Mouse (Mus musculus) kidney, embryonic 15.5 days (tissue): ENCODE results near the gene Ren1. TPM values are rescaled to one million over a fixed set of nuclear protein-coding genes. Genes with fewer than 3 reads are reported as not detected.

Source experiments
- ATAC-seq: fragments of 200-750 bp; cut with Nextera tagmentation; replicated peaks from 2 replicates; pipeline ENCODE4 v1.8.0; 2017; ENCODE audit warnings: moderate TSS enrichment; ENCODE audit not compliant: low FRiP score
- H3K27ac ChIP-seq: fragments of 300-500 bp; sonication (generic); 2 replicates; pipeline ENCODE4 v1.5.1; 2015; ENCODE audit warnings: mild to moderate bottlenecking, inconsistent platforms
- H3K27me3 ChIP-seq: fragments of 300-500 bp; sonication (generic); 2 replicates; pipeline ENCODE4 v1.6.1; 2015; ENCODE audit warnings: inconsistent platforms
- H3K36me3 ChIP-seq: fragments of 300-500 bp; sonication (generic); 2 replicates; pipeline ENCODE4 v1.6.1; 2015; ENCODE audit warnings: inconsistent platforms
- H3K4me1 ChIP-seq: fragments of 300-500 bp; sonication (generic); 2 replicates; pipeline ENCODE4 v1.6.1; 2015; ENCODE audit warnings: inconsistent platforms
- H3K4me2 ChIP-seq: fragments of 300-500 bp; sonication (generic); 2 replicates; pipeline ENCODE4 v1.6.1; 2015; ENCODE audit warnings: moderate library complexity, mild to moderate bottlenecking, inconsistent platforms
- H3K4me3 ChIP-seq: fragments of 300-500 bp; sonication (generic); replicated peaks from 2 replicates; pipeline ENCODE4 v1.5.1; 2015; ENCODE audit warnings: mild to moderate bottlenecking, inconsistent platforms
- H3K9ac ChIP-seq: fragments of 300-500 bp; sonication (generic); 2 replicates; pipeline ENCODE4 v1.6.1; 2015; ENCODE audit warnings: mild to moderate bottlenecking, inconsistent platforms
- H3K9me3 ChIP-seq: fragments of 300-500 bp; sonication (generic); replicated peaks from 2 replicates; pipeline ENCODE4 v1.6.1; 2016; ENCODE audit warnings: inconsistent platforms
- WGBS: fragments of 180-500 bp; shearing (Covaris S2); methylation state at CpG from one replicate; pipeline ENCODE4 v1.1.7; 2015; ENCODE audit warnings: mixed read lengths; 5-methylcytosine and 5-hydroxymethylcytosine counted together
- polyA plus RNA-seq: library from polyadenylated mRNA; unstranded; fragments of >200 nt; fragmentation: Nextera tagmentation; extraction: Ambion mirVana; gene quantifications from 2 replicates; pipeline ENCODE4 v1.2.1, GENCODE M21; 2015

Ren1 gene
- polyA plus RNA-seq, 1 experiment from 2014 or later = 332 TPM

- no peak for ATAC-seq
- 55% methylated on average over 3 of the region's 3 CpGs for WGBS
Measured at GRCm38 (mm10) chr1:133347226-133347625, 3.1 kb upstream of the Ren1 start.

GRCm38 (mm10) chr1:133347693-133348520 lies 2.4 kb upstream of the Ren1 start:
- H3K9ac ChIP-seq = no peak overlapping the region
- H3K27me3 ChIP-seq = 0 out of 2 replicates have a peak, but pooled peaks cover 4% of the 10 kb centered on the region
- H3K4me1 ChIP-seq = peaks cover 15% of the 10 kb centered on the region
- no peak for ATAC-seq
- 54% methylated on average over 11 of the region's 11 CpGs for WGBS
- H3K36me3 ChIP-seq = no peaks in the 10 kb centered on the region
- no peaks in the 10 kb centered on the region for H3K9me3 ChIP-seq
- no peak overlapping the region for H3K4me3 ChIP-seq
- no peak overlapping the region for H3K27ac ChIP-seq
- no peak overlapping the region for H3K4me2 ChIP-seq

More at GRCm38 (mm10) chr1:133347226-133347625, 3.1 kb upstream of the Ren1 start:
- Histone ChIP-seq H3K9me3 (no peaks in the 10 kb centered on the region), H3K4me1 (peaks cover 15% of the 10 kb centered on the region), H3K36me3 (no peaks in the 10 kb centered on the region), H3K27ac (no peak overlapping the region), H3K27me3 (0 out of 2 replicates have a peak, but pooled peaks cover 2% of the 10 kb centered on the region), H3K9ac (no peak overlapping the region), H3K4me2 (no peak overlapping the region), H3K4me3 (no peak overlapping the region)

DNA sequence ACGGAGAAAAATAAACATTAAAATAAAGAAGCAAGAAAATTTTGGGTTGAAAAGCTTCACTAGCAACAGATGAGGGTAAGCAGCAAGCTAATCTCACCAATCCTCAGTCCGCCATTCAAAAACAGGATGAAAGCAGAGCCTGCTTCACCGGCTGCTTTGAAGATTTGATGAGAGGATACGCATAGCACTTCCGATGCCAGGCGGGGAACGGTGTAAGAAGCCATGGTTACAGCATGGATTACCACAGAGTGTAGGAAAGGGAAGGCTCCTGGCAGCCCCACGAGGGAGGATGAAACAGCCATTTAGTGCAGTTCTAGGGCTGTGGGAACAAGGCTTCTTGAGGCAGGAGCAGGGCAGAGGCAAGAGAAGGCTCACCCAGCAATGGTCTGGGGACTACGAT lies 1.5 kb downstream of the Ren1 start:
- no peak overlapping the region for H3K4me3 ChIP-seq
- WGBS = 34% methylated on average over 9 of the region's 9 CpGs

GRCm38 (mm10) chr1:133353371-133353809 lies 3.1 kb downstream of the Ren1 start:
- Histone ChIP-seq H3K9me3 (no peaks in the 10 kb centered on the region), H3K9ac (no peak overlapping the region), H3K36me3 (no peaks in the 10 kb centered on the region), H3K4me1 (peaks cover 21% of the 10 kb centered on the region), H3K4me3 (no peak overlapping the region), H3K4me2 (no peak overlapping the region), H3K27me3 (peaks cover 28% of the 10 kb centered on the region), H3K27ac (no peak overlapping the region)
- 54% methylated on average over 12 of the region's 12 CpGs for WGBS
- ATAC-seq = no peak

More for the DNA sequence above, 1.5 kb downstream of the Ren1 start:
- H3K4me2 ChIP-seq = no peak overlapping the region
- no peaks in the 10 kb centered on the region for H3K9me3 ChIP-seq
- ATAC-seq = no peak
- no peaks in the 10 kb centered on the region for H3K36me3 ChIP-seq
- peaks cover 24% of the 10 kb centered on the region for H3K4me1 ChIP-seq
- H3K9ac ChIP-seq = no peak overlapping the region
- peaks cover 21% of the 10 kb centered on the region for H3K27me3 ChIP-seq
- no peak overlapping the region for H3K27ac ChIP-seq

DNA sequence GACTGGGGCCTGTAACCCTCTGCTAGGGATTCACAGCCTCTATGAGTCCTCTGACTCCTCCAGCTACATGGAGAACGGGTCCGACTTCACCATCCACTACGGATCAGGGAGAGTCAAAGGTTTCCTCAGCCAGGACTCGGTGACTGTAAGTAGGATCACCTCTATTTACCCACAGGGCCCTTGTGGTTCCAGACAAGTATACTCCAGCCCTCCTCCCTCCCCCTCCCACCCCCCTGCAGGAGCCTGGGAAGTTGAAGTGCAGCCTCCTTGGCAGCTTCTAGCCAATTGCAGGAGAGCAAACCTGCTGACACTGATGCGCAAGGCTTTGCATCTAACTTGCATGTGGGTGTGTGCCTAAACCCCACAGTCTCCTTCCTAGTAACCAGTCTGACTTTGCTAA lies 5.2 kb downstream of the Ren1 start:
- Histone ChIP-seq H3K9me3 (no peaks in the 10 kb centered on the region), H3K27me3 (peaks cover 28% of the 10 kb centered on the region), H3K27ac (no peak overlapping the region), H3K4me3 (no peak overlapping the region), H3K9ac (no peak overlapping the region), H3K36me3 (no peaks in the 10 kb centered on the region), H3K4me2 (no peak overlapping the region), H3K4me1 (peaks cover 18% of the 10 kb centered on the region)
- ATAC-seq = no peak
- WGBS = 52% methylated on average over 5 of the region's 5 CpGs

GRCm38 (mm10) chr1:133355912-133356311 lies 5.6 kb downstream of the Ren1 start:
- H3K36me3 ChIP-seq = no peaks in the 10 kb centered on the region
- no peak overlapping the region for H3K27ac ChIP-seq
- H3K4me3 ChIP-seq = no peak overlapping the region
- ATAC-seq = peak; percentile 30; the same call in 1 of the 2 replicates
- 46% methylated on average over 15 of the region's 15 CpGs for WGBS
- no peaks in the 10 kb centered on the region for H3K9me3 ChIP-seq
- peaks cover 28% of the 10 kb centered on the region for H3K27me3 ChIP-seq
- H3K9ac ChIP-seq = no peak overlapping the region
- H3K4me1 ChIP-seq = peaks cover 15% of the 10 kb centered on the region; the same call in 1 of the 2 replicates
- H3K4me2 ChIP-seq = no peak overlapping the region

DNA sequence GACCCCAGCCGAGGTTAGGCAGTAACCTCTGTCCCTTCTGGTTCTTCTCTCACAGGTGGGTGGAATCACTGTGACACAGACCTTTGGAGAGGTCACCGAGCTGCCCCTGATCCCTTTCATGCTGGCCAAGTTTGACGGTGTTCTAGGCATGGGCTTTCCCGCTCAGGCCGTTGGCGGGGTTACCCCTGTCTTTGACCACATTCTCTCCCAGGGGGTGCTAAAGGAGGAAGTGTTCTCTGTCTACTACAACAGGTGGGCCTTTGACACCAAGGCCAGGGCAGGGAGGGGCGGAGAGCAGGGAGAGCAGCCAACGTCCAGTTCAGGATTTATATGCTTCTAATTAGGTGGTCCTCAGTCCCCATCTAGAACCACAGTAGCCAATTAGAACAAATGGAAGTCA lies 6.0 kb downstream of the Ren1 start:
- Histone ChIP-seq H3K9ac (no peak overlapping the region), H3K4me1 (peaks cover 15% of the 10 kb centered on the region; the same call in 1 of the 2 replicates), H3K4me3 (no peak overlapping the region), H3K4me2 (no peak overlapping the region), H3K36me3 (no peaks in the 10 kb centered on the region), H3K9me3 (no peaks in the 10 kb centered on the region), H3K27ac (no peak overlapping the region), H3K27me3 (peaks cover 28% of the 10 kb centered on the region)
- ATAC-seq = no peak
- 38% methylated on average over 8 of the region's 8 CpGs for WGBS

GRCm38 (mm10) chr1:133361006-133361405 lies 10.7 kb downstream of the Ren1 start:
- Histone ChIP-seq H3K27me3 (peaks cover 39% of the 10 kb centered on the region), H3K4me3 (no peak overlapping the region), H3K36me3 (no peaks in the 10 kb centered on the region), H3K9ac (no peak overlapping the region), H3K4me2 (no peak overlapping the region), H3K9me3 (no peaks in the 10 kb centered on the region), H3K27ac (no peak overlapping the region), H3K4me1 (peaks cover 19% of the 10 kb centered on the region)
- no peak for ATAC-seq
- 90% methylated on average over 6 of the region's 6 CpGs for WGBS

- WGBS = 94% methylated on average over 5 of the region's 5 CpGs
- no peaks in the 10 kb centered on the region for H3K36me3 ChIP-seq
- ATAC-seq = no peak
- peaks cover 37% of the 10 kb centered on the region for H3K27me3 ChIP-seq
- no peaks in the 10 kb centered on the region for H3K9me3 ChIP-seq
- no peak overlapping the region for H3K27ac ChIP-seq
- peaks cover 12% of the 10 kb centered on the region for H3K4me1 ChIP-seq
- H3K9ac ChIP-seq = no peak overlapping the region
- H3K4me2 ChIP-seq = no peak overlapping the region
- no peak overlapping the region for H3K4me3 ChIP-seq
Measured at GRCm38 (mm10) chr1:133362103-133362502, 11.8 kb downstream of the Ren1 start.

DNA sequence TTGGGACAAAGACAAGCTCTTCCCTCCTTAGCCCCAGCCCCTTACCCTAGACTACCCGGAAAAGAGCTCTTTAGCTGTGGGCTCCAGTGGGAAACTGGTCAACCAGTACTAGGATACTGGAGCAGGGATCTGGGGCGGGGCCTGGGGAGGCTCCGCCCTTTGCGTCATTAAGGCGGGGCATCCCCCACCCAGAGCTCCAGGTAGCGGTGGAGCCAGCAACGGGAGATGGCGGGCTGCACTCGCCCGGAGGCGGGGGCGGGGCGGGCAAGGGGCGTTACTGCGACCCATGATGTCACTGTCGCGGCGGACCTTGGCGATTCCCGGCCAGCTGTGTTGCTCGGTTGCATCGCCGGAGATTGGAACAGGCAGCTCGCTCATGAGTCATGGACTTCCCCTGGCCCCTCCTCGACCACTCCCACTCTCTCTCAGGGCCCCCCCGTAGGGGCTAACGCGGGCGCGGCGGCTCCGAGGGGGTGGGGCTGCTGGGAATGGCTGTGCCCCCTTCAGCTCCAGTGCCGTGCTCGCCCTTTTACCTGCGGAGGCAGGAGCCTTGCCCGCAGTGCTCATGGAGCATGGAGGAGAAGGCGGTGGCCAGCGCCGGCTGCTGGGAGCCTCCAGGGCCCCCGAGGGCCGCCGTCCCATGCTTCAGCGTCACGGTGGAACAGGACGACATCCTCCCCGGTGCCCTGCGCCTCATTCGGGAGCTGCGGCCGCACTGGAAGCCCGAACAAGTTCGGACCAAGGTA lies 13.1 kb downstream of the Ren1 start, which contains the start of gene Etnk2:
Gene Etnk2, plus strand, starts transcription at position 297 of the 746 bp plus-strand sequence.
- 1% methylated on average over 52 of the region's 52 CpGs for WGBS
- H3K4me3 ChIP-seq = peak within 1 kb of the TSS; percentile 63
- no peaks in the 10 kb centered on the region for H3K9me3 ChIP-seq
- H3K4me2 ChIP-seq = peak within 1 kb of the TSS; percentile 93
- H3K4me1 ChIP-seq = peaks cover 25% of the 10 kb centered on the region
- H3K27ac ChIP-seq = no peak within 1 kb of the TSS
- peak; percentile 81 for ATAC-seq
- peaks cover 32% of the 10 kb centered on the region for H3K27me3 ChIP-seq
- H3K9ac ChIP-seq = peak within 1 kb of the TSS; percentile 55
- no peaks in the 10 kb centered on the region for H3K36me3 ChIP-seq

DNA sequence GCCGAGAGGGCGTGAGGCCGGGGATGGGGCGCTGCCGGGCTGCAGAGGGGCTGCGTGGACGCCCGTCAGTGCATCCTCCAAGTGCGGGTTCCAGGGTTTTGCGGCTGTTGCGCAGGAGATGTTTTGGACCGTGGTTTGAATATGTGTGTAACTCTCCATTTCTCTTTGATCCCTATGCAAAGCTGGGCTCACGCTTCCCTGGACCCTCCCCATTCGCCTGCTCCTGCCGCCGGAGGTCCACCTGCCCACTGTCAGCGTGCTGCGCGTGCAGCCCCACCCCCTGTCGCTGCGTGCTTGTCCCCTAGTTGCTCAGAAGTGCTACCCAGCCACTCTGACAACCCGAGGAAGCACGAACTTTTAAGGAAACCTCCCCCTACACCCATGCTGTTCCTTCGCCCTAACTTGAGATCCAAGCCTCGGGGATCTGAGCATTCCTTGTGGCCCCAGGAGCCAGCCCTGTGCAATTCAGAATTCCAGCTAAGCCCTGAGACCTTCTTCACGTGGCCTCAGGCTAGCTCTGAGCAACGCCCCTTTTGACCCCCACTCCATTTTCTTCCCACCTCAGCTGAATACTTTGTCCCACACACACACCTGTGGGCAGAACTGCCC lies 13.8 kb downstream of the Ren1 start:
- Histone ChIP-seq H3K27ac (no peak overlapping the region), H3K4me3 (peak overlapping the region; percentile 63), H3K36me3 (no peaks in the 10 kb centered on the region), H3K4me1 (peaks cover 29% of the 10 kb centered on the region), H3K27me3 (peaks cover 32% of the 10 kb centered on the region), H3K4me2 (peak overlapping the region; percentile 93), H3K9me3 (no peaks in the 10 kb centered on the region), H3K9ac (peak overlapping the region; percentile 55)
- 0 out of 2 replicates have a peak, but pooled peaks have one; percentile 1 for ATAC-seq
- WGBS = 3% methylated on average over 27 of the region's 27 CpGs
